Mouse (Mus musculus) thymus, adult 2 months (tissue): ENCODE measurements around the gene Tbc1d8b.

Experiments used
- CTCF ChIP-seq: fragments of 200-500 bp; IDR thresholded peaks from 2 replicates; pipeline ENCODE4 v1.5.1; 2012; ENCODE audit warnings: mild to moderate bottlenecking, control low read depth, low read length, moderate library complexity, borderline replicate concordance; ENCODE audit not compliant: control insufficient read depth, poor library complexity, insufficient read depth; ENCODE audit errors: extremely low read depth
- POLR2A ChIP-seq: fragments of 200-500 bp; IDR thresholded peaks from 2 replicates; pipeline ENCODE4 v1.6.1; 2012; ENCODE audit warnings: mild to moderate bottlenecking, low read length, control low read depth, moderate library complexity; ENCODE audit not compliant: control insufficient read depth, poor library complexity, insufficient read depth; ENCODE audit errors: extremely low read depth

DNA sequence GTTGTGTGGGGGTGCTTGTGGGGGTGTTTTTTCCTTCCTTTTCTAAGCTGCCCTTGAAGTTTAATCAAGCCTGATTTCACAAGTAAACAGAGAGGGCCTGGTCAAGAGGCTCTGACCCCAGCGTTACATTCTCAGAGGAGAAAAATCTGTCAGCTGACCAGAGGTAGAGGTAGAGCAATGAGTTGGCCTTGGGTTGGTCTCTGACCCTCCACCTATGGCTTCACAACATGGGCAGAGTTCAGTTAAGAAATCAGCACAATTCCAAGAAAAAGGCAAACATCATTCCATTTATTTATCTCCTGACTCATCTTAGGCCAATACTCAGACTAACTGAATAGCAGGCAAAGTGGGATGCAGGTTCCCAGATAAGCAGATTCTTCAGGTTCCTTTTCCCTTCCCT, 94.1 kb downstream of the Tbc1d8b start:
- TF ChIP-seq CTCF, result no peak
- no peak for TF ChIP-seq POLR2A
